8 mouse cellular contexts compared by ENCODE assay signal in the genomic region with DNA sequence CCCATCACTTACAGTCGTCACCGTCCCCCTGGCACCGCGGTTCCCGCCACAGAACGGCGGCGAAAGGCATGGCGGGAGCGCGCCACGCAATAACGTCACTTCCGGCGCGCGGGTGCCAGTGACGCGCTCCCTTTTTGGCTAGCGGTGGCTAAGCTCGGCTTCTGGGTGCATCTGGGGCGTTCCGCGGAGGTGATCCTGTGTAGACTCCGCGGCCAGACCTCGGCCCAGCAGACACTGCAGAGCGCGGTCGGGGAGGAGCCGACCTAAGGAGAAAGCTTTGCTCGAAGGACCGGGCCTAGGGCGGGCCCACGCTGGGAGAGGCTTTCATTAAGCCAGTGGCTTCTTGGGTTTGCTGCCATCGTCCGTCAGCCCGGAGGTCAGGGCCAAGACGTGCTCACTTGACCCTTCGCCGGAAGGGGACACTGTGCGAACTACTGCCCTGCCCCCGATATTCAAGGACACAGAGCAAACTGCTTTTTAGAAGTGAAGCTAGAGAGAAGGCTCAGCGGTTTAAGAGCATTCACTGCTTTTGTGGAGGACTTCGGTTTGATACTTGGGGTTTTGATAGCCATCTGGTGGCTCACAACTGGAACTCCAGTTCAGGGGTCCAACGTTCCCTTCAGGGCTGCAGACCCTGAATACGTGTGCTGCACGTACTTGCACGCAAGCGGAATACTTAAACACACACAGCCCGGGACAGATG. TPM values are rescaled to one million over a fixed set of nuclear protein-coding genes. Genes with fewer than 3 reads are reported as not detected.
DNase-seq lines count a peak whose midpoint lies in the region; ATAC-seq lines count a peak whose summit lies in the region.

TSS of gene Rfc4 (minus strand) at position 65 of the 703 bp plus-strand sequence.

- H3K36me3 ChIP-seq in hindbrain, embryonic 11.5 days (ENCODE audit: control insufficient read depth, insufficient read depth, low read length) = no peaks in the 10 kb centered on the region

- DNase-seq in Muller cell, postnatal 12 days (ENCODE audit: inconsistent ontology term) = peak; percentile 92
- peak; percentile 92 for DNase-seq in cerebellum, adult 9-10 months
- DNase-seq in frontal cortex, adult 2 months (ENCODE audit: extremely low spot score in 1 of 2, low spot score in 1 of 2) = peak; percentile 79 to 94
- DNase-seq in hindbrain, embryonic 11.5 days (ENCODE audit: low spot score) = peak; percentile 96
- DNase-seq in layer of hippocampus, postnatal 14 days (ENCODE audit: low spot score in 2 of 2) = peak; percentile 94
- peak; percentile 93 for DNase-seq in lung, postnatal 10 days
- DNase-seq in ovary, postnatal 14 days (ENCODE audit: low spot score) = peak; percentile 92
- peak; percentile 84 to 92 for DNase-seq in thymus, postnatal 10 days (ENCODE audit: low spot score in 2 of 2)

- peak within 1 kb of the TSS; percentile 87 for H3K27ac ChIP-seq in hindbrain, embryonic 11.5 days (ENCODE audit: low read depth, low read length)

- H3K4me1 ChIP-seq in hindbrain, embryonic 11.5 days (replicated peaks; ENCODE audit: control insufficient read depth, insufficient read depth, low read length) = no peaks in the 10 kb centered on the region

- peak within 1 kb of the TSS; percentile 74 for H3K9ac ChIP-seq in hindbrain, embryonic 11.5 days (ENCODE audit: low read depth, low read length)

- peak; percentile 96 for ATAC-seq in hindbrain, embryonic 11.5 days (ENCODE audit: low FRiP score)

- H3K4me3 ChIP-seq in hindbrain, embryonic 11.5 days (ENCODE audit: low read depth, low read length) = peak within 1 kb of the TSS; percentile 56

- no peaks in the 10 kb centered on the region for H3K27me3 ChIP-seq in hindbrain, embryonic 11.5 days (ENCODE audit: control insufficient read depth, insufficient read depth, low read length)

- under 1% methylated on average over 51 of the region's 51 CpGs for WGBS in hindbrain, embryonic 11.5 days

- H3K9me3 ChIP-seq in hindbrain, embryonic 11.5 days (ENCODE audit: control insufficient read depth, low read length) = no peaks in the 10 kb centered on the region

- H3K4me2 ChIP-seq in hindbrain, embryonic 11.5 days (replicated peaks; ENCODE audit: low read depth, low read length) = peak within 1 kb of the TSS; percentile 72

RNA-seq across cellular contexts. Expression of gene Rfc4, which starts in this region (rescaled TPM):
- 2.7 TPM in 2 replicates for polyA plus RNA-seq in frontal cortex, adult 2 months (2012; rRNA removed)
- 182 and 192 TPM in 2 replicates for polyA plus RNA-seq in hindbrain, embryonic 11.5 days (2014; fragmentation: Nextera tagmentation; extraction: Ambion mirVana)
- total RNA-seq in layer of hippocampus, postnatal 14 days (2021) = 1 to 10 TPM; 4.8 to 5.1 TPM

Comparison
In these comparisons a context has a peak if more than half of its experiments do, and no peak if none do; other contexts are left out.
1. Peak in every context shown above with its lines: DNase-seq, ATAC-seq, H3K4me3 ChIP-seq and H3K27ac ChIP-seq.
2. RNA of gene Rfc4 (polyA plus RNA-seq): 182 to 192 TPM in hindbrain, embryonic 11.5 days; 2.7 TPM in frontal cortex, adult 2 months; every median in the first group is over 10 times any median in the second.